Mouse (Mus musculus): ENCODE results near the gene Hmcn2. TPM values are rescaled to one million over a fixed set of nuclear protein-coding genes. Genes with fewer than 3 reads are reported as not detected.

Gene Hmcn2
- polyA plus RNA-seq, 1 experiment from 2014 or later = 5.6 TPM

DNA sequence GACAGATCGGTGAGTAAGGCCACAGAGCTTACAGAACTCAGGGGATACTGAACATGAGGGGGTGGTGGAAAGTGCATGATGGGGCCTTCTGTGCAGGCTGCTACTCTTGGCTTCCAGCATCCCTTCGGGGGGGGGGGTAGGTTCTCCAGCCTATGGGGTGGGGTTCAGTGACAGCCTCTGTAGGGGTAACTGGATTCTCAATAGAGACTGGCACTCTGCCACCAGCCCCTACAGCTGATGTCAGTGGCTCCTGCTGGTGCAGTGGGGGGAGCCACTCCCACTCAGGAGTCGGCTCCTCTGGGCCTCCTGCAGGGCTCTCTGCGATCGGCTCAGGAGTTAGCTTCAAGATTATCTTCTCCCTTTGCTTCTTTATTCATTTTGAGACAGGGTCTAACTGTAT is 35.7 kb upstream of the Hmcn2 start:
- no peak overlapping the region for H3K4me3 ChIP-seq (replicated peaks; ENCODE audit: low read length)
- H3K27me3 ChIP-seq (ENCODE audit: control insufficient read depth, insufficient read depth, low read length) = no peaks in the 10 kb centered on the region
- H3K9me3 ChIP-seq (replicated peaks; ENCODE audit: control insufficient read depth, low read length) = no peaks in the 10 kb centered on the region
- no peak for ATAC-seq (ENCODE audit: insufficient read depth, low FRiP score)
- no peak overlapping the region for H3K9ac ChIP-seq (ENCODE audit: low read length)
- H3K27ac ChIP-seq (ENCODE audit: low read length) = no peak overlapping the region
- H3K4me2 ChIP-seq (ENCODE audit: low read depth, low read length) = no peak overlapping the region
- 78% methylated on average over 5 of the region's 5 CpGs for WGBS
- H3K36me3 ChIP-seq (ENCODE audit: control insufficient read depth, insufficient read depth, low read length) = no peaks in the 10 kb centered on the region
- H3K4me1 ChIP-seq (ENCODE audit: control insufficient read depth, insufficient read depth, low read length) = no peaks in the 10 kb centered on the region

GRCm38 (mm10) chr2:31281138-31281537 is 33.1 kb upstream of the Hmcn2 start:
- WGBS = 85% methylated on average over 8 of the region's 8 CpGs
- Histone ChIP-seq H3K9ac (ENCODE audit: low read length) (no peak overlapping the region), H3K4me2 (ENCODE audit: low read depth, low read length) (no peak overlapping the region), H3K9me3 (replicated peaks; ENCODE audit: control insufficient read depth, low read length) (no peaks in the 10 kb centered on the region), H3K27me3 (ENCODE audit: control insufficient read depth, insufficient read depth, low read length) (no peaks in the 10 kb centered on the region), H3K4me3 (replicated peaks; ENCODE audit: low read length) (no peak overlapping the region), H3K27ac (ENCODE audit: low read length) (no peak overlapping the region), H3K4me1 (ENCODE audit: control insufficient read depth, insufficient read depth, low read length) (no peaks in the 10 kb centered on the region), H3K36me3 (ENCODE audit: control insufficient read depth, insufficient read depth, low read length) (no peaks in the 10 kb centered on the region)
- ATAC-seq (ENCODE audit: insufficient read depth, low FRiP score) = no peak

DNA sequence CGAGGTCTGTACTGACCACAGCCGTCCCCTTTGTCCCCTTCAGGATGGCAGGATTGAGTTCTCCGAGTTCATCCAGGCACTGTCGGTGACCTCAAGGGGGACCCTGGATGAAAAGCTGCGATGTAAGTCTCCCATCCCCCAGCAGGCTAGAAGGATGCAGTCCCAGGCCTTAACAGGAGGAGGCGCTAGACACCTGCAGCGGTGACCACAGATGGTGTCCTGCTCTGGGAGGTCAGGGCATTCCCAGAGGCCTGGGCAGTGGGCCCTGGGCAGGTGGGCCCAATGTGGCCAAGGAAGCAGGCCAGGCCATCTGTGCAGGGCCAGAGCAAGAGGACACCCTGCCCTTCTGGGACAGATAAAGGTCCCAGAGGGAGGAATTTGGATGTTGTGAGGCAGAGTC is 31.9 kb upstream of the Hmcn2 start:
- Histone ChIP-seq H3K36me3 (ENCODE audit: control insufficient read depth, insufficient read depth, low read length) (0 out of 2 replicates have a peak, but pooled peaks cover 4% of the 10 kb centered on the region), H3K4me1 (ENCODE audit: control insufficient read depth, insufficient read depth, low read length) (no peaks in the 10 kb centered on the region), H3K4me3 (replicated peaks; ENCODE audit: low read length) (no peak overlapping the region), H3K9me3 (replicated peaks; ENCODE audit: control insufficient read depth, low read length) (no peaks in the 10 kb centered on the region), H3K4me2 (ENCODE audit: low read depth, low read length) (no peak overlapping the region), H3K27ac (ENCODE audit: low read length) (no peak overlapping the region), H3K27me3 (ENCODE audit: control insufficient read depth, insufficient read depth, low read length) (no peaks in the 10 kb centered on the region), H3K9ac (ENCODE audit: low read length) (no peak overlapping the region)
- no peak for ATAC-seq (ENCODE audit: insufficient read depth, low FRiP score)
- WGBS = 64% methylated on average over 7 of the region's 7 CpGs

GRCm38 (mm10) chr2:31282880-31283279 is 31.3 kb upstream of the Hmcn2 start:
- 90% methylated on average over 12 of the region's 12 CpGs for WGBS
- H3K36me3 ChIP-seq (ENCODE audit: control insufficient read depth, insufficient read depth, low read length) = 0 out of 2 replicates have a peak, but pooled peaks cover 4% of the 10 kb centered on the region
- ATAC-seq (ENCODE audit: insufficient read depth, low FRiP score) = no peak

DNA sequence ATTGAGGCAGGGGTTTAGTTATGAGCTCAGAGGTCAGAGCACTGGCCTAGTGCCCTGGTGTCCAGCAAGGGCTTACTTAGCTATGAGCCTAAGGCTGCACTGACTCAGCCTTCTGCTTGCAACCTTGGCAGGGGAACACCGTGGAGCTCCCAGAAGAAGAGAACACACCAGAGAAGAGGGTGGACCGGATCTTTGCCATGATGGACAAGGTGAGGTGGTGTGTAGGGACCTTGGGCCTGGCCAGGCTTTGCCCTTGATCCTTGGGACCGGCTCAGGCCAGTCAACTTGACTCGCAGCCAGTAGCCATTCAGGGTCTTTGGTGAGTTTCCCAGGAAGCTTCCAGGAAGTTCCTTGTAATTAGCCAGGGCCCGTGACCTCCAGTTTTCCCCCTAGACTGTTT is 29.7 kb upstream of the Hmcn2 start:
- Histone ChIP-seq H3K27ac (ENCODE audit: low read length) (no peak overlapping the region), H3K4me1 (ENCODE audit: control insufficient read depth, insufficient read depth, low read length) (no peaks in the 10 kb centered on the region), H3K27me3 (ENCODE audit: control insufficient read depth, insufficient read depth, low read length) (no peaks in the 10 kb centered on the region), H3K9me3 (replicated peaks; ENCODE audit: control insufficient read depth, low read length) (no peaks in the 10 kb centered on the region), H3K36me3 (ENCODE audit: control insufficient read depth, insufficient read depth, low read length) (0 out of 2 replicates have a peak, but pooled peaks cover 4% of the 10 kb centered on the region), H3K4me3 (replicated peaks; ENCODE audit: low read length) (no peak overlapping the region), H3K9ac (ENCODE audit: low read length) (no peak overlapping the region), H3K4me2 (ENCODE audit: low read depth, low read length) (no peak overlapping the region)
- no peak for ATAC-seq (ENCODE audit: insufficient read depth, low FRiP score)
- WGBS = 92% methylated on average over 5 of the region's 5 CpGs

More at GRCm38 (mm10) chr2:31282880-31283279, 31.3 kb upstream of the Hmcn2 start:
- Histone ChIP-seq H3K4me1 (ENCODE audit: control insufficient read depth, insufficient read depth, low read length) (no peaks in the 10 kb centered on the region), H3K9me3 (replicated peaks; ENCODE audit: control insufficient read depth, low read length) (no peaks in the 10 kb centered on the region), H3K4me2 (ENCODE audit: low read depth, low read length) (no peak overlapping the region), H3K27me3 (ENCODE audit: control insufficient read depth, insufficient read depth, low read length) (no peaks in the 10 kb centered on the region), H3K4me3 (replicated peaks; ENCODE audit: low read length) (no peak overlapping the region), H3K9ac (ENCODE audit: low read length) (no peak overlapping the region), H3K27ac (ENCODE audit: low read length) (no peak overlapping the region)

DNA sequence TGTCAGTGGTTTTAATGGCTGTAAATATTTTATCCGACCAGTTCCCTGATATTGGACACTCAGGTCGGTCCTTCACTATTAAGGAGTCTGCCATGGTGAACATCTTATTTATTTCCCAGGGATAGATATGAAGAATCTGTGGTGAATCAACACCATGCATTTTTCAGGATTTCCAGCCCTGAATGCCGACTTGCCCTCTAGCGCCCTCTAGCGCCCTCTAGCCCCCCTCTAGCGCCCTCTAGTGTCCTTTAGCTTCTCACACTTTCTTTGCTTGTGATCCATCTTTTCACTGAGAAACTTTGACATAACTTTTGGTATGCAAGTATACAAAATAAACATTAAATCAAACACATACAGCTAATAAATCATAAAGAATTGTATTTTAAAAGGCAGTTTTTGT is 22.8 kb upstream of the Hmcn2 start:
- no peaks in the 10 kb centered on the region for H3K27me3 ChIP-seq (ENCODE audit: control insufficient read depth, insufficient read depth, low read length)
- 16% methylated on average over 6 of the region's 6 CpGs for WGBS
- H3K9me3 ChIP-seq (replicated peaks; ENCODE audit: control insufficient read depth, low read length) = no peaks in the 10 kb centered on the region
- no peak overlapping the region for H3K27ac ChIP-seq (ENCODE audit: low read length)
- H3K9ac ChIP-seq (ENCODE audit: low read length) = no peak overlapping the region
- H3K36me3 ChIP-seq (ENCODE audit: control insufficient read depth, insufficient read depth, low read length) = 0 out of 2 replicates have a peak, but pooled peaks cover 4% of the 10 kb centered on the region
- ATAC-seq (ENCODE audit: insufficient read depth, low FRiP score) = no peak
- no peak overlapping the region for H3K4me2 ChIP-seq (ENCODE audit: low read depth, low read length)
- no peaks in the 10 kb centered on the region for H3K4me1 ChIP-seq (ENCODE audit: control insufficient read depth, insufficient read depth, low read length)
- no peak overlapping the region for H3K4me3 ChIP-seq (replicated peaks; ENCODE audit: low read length)

DNA sequence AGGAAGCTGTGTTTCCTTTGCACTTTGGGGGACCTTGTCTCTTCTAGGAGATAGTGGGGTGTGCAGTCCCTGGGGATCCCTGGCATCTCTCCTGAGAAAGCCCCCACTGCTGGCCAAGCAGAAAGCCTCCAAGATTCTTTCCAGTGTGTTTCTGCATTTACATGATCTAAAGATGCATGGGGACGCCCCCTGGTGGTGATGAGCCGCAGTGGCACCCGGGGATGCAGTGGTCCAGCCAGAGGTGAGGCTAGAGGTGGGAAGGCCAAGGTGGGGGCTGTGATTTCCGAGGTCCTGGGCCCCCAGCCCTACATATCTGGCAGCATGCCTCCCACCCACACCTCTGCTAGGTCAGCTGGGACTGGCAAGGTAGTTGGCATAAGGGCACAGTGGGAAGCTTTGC is 19.2 kb upstream of the Hmcn2 start:
- Histone ChIP-seq H3K9ac (ENCODE audit: low read length) (no peak overlapping the region), H3K4me3 (replicated peaks; ENCODE audit: low read length) (no peak overlapping the region), H3K4me1 (ENCODE audit: control insufficient read depth, insufficient read depth, low read length) (peaks cover 9% of the 10 kb centered on the region; the same call in 1 of the 2 replicates), H3K27ac (ENCODE audit: low read length) (no peak overlapping the region), H3K9me3 (replicated peaks; ENCODE audit: control insufficient read depth, low read length) (no peaks in the 10 kb centered on the region), H3K27me3 (ENCODE audit: control insufficient read depth, insufficient read depth, low read length) (no peaks in the 10 kb centered on the region), H3K4me2 (ENCODE audit: low read depth, low read length) (no peak overlapping the region), H3K36me3 (ENCODE audit: control insufficient read depth, insufficient read depth, low read length) (no peaks in the 10 kb centered on the region)
- 0% methylated on average over 4 of the region's 4 CpGs for WGBS
- no peak for ATAC-seq (ENCODE audit: insufficient read depth, low FRiP score)

- H3K36me3 ChIP-seq (ENCODE audit: control insufficient read depth, insufficient read depth, low read length) = no peaks in the 10 kb centered on the region
- ATAC-seq (ENCODE audit: insufficient read depth, low FRiP score) = no peak; the same call in 1 of the 2 replicates
- H3K4me3 ChIP-seq (replicated peaks; ENCODE audit: low read length) = no peak overlapping the region
- no peak overlapping the region for H3K27ac ChIP-seq (ENCODE audit: low read length)
- no peak overlapping the region for H3K4me2 ChIP-seq (ENCODE audit: low read depth, low read length)
- no peaks in the 10 kb centered on the region for H3K9me3 ChIP-seq (replicated peaks; ENCODE audit: control insufficient read depth, low read length)
- peaks cover 9% of the 10 kb centered on the region; the same call in 1 of the 2 replicates for H3K4me1 ChIP-seq (ENCODE audit: control insufficient read depth, insufficient read depth, low read length)
- H3K27me3 ChIP-seq (ENCODE audit: control insufficient read depth, insufficient read depth, low read length) = no peaks in the 10 kb centered on the region
- no peak overlapping the region for H3K9ac ChIP-seq (ENCODE audit: low read length)
- WGBS = 70% methylated on average over 6 of the region's 6 CpGs
Observed at GRCm38 (mm10) chr2:31296395-31296794, 17.8 kb upstream of the Hmcn2 start.

DNA sequence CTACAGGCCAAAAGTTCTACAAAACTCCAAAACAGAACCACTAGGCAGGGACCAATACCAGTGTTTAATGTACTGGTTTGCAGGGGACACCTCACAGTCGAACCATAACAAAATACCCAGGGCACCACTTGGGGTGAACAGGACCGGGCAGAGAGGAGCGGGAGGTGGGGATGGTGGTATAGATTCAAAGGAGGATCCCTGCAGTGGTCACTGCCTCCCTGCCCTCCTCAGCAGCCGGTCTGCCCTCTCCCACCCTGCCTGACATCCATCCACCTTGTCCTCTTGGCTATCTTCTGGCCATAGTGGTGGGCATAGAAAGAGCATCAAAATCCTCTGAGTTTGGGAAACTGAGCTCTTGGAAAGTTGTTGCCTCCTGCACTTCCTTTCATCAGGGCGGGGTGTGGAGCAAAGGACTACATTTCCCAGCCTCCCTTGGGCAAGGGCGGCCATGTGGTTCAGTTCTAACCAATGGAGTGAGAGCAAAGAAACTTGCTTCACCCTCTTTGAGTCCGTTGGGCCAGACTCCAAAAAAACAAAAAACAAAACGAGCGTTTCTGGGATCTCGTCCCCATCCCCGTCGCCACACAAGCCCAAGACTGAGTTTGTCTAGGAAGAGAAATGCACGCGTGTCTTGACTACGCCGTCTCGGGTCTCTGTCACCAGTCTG is 16.5 kb upstream of the Hmcn2 start:
- peak overlapping the region; percentile 64 for H3K9ac ChIP-seq (ENCODE audit: low read length)
- peaks cover 9% of the 10 kb centered on the region; the same call in 1 of the 2 replicates for H3K4me1 ChIP-seq (ENCODE audit: control insufficient read depth, insufficient read depth, low read length)
- no peaks in the 10 kb centered on the region for H3K27me3 ChIP-seq (ENCODE audit: control insufficient read depth, insufficient read depth, low read length)
- H3K9me3 ChIP-seq (replicated peaks; ENCODE audit: control insufficient read depth, low read length) = no peaks in the 10 kb centered on the region
- ATAC-seq (ENCODE audit: insufficient read depth, low FRiP score) = peak; percentile 87; the same call in 1 of the 2 replicates
- peak overlapping the region; percentile 58 for H3K4me2 ChIP-seq (ENCODE audit: low read depth, low read length)
- no peak overlapping the region for H3K27ac ChIP-seq (ENCODE audit: low read length)
- no peaks in the 10 kb centered on the region for H3K36me3 ChIP-seq (ENCODE audit: control insufficient read depth, insufficient read depth, low read length)
- H3K4me3 ChIP-seq (replicated peaks; ENCODE audit: low read length) = peak overlapping the region; percentile 51
- WGBS = 5% methylated on average over 17 of the region's 17 CpGs
